Mouse (Mus musculus) forebrain, embryonic 13.5 days (tissue): ENCODE measurements around the gene Slc35e2. TPM values are rescaled to one million over a fixed set of nuclear protein-coding genes. Genes with fewer than 3 reads are reported as not detected.
"Not testable (repeated sequence)": the region's sequence is repeated elsewhere in the genome, so short reads cannot be mapped to it uniquely, and the experiment has no call there.

Experiments used
- ATAC-seq: fragments of 200-750 bp; cut with Nextera tagmentation; 2 replicates; pipeline ENCODE4 v1.8.0; 2017
- H3K27ac ChIP-seq: fragments of 300-500 bp; sonication (generic); 2 replicates; pipeline ENCODE4 v1.5.1; 2015; ENCODE audit warnings: inconsistent platforms, mild to moderate bottlenecking, moderate library complexity
- H3K27me3 ChIP-seq: fragments of 300-500 bp; sonication (generic); 2 replicates; pipeline ENCODE4 v1.6.1; 2015; ENCODE audit warnings: mild to moderate bottlenecking, inconsistent platforms
- H3K36me3 ChIP-seq: fragments of 300-500 bp; sonication (generic); 2 replicates; pipeline ENCODE4 v1.6.1; 2015; ENCODE audit warnings: mild to moderate bottlenecking, inconsistent platforms; ENCODE audit not compliant: poor library complexity, severe bottlenecking
- H3K4me1 ChIP-seq: fragments of 300-500 bp; sonication (generic); 2 replicates; pipeline ENCODE4 v1.6.1; 2015; ENCODE audit warnings: inconsistent platforms
- H3K4me2 ChIP-seq: fragments of 300-500 bp; sonication (generic); 2 replicates; pipeline ENCODE4 v1.6.1; 2015; ENCODE audit warnings: inconsistent platforms, mild to moderate bottlenecking, moderate library complexity
- H3K4me3 ChIP-seq: fragments of 300-500 bp; sonication (generic); 2 replicates; pipeline ENCODE4 v1.5.1; 2015; ENCODE audit warnings: mild to moderate bottlenecking, inconsistent platforms
- H3K9ac ChIP-seq: fragments of 300-500 bp; sonication (generic); 2 replicates; pipeline ENCODE4 v1.6.1; 2015; ENCODE audit warnings: mild to moderate bottlenecking, inconsistent platforms
- H3K9me3 ChIP-seq: fragments of 300-500 bp; sonication (generic); replicated peaks from 2 replicates; pipeline ENCODE4 v1.6.1; 2016; ENCODE audit warnings: inconsistent platforms
- WGBS: fragments of 180-500 bp; shearing (Covaris S2); methylation state at CpG from one replicate; pipeline ENCODE4 v1.1.7; 2015; 5-methylcytosine and 5-hydroxymethylcytosine counted together
- polyA plus RNA-seq: library from polyadenylated mRNA; unstranded; fragments of >200 nt; fragmentation: Nextera tagmentation; extraction: Ambion mirVana; gene quantifications from 2 replicates; pipeline ENCODE4 v1.2.1, GENCODE M21; 2015

The Slc35e2 gene
- polyA plus RNA-seq, 1 experiment from 2014 or later = 10.6 TPM

DNA sequence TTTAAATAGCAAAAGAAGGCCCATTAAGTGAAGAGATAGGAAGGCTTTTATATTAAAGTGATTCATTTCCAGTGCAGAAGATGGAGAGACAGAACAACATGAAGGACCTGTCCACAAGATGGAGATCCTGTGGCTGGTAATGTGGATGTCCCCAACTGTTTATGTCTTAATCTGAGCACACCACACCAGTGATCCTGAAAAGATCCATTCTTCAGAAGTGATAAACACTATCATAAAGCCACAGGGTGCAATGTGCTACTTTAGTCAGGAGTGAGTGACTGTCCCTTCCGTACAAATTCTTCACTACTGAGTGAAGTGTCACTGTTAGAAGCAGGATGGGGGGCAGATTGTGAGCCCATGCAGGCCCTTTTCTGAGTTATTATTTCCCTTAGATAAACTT, 1.5 kb downstream of the Slc35e2 start:
- Histone ChIP-seq H3K36me3 (peaks cover 24% of the 10 kb centered on the region; the same call in 1 of the 2 replicates), H3K27ac (no peak overlapping the region), H3K4me1 (peaks cover 17% of the 10 kb centered on the region), H3K27me3 (no peaks in the 10 kb centered on the region), H3K4me3 (peak overlapping the region; percentile 96), H3K4me2 (peak overlapping the region; percentile 92), H3K9me3 (no peaks in the 10 kb centered on the region), H3K9ac (peak overlapping the region; percentile 97; the same call in 1 of the 2 replicates)
- ATAC-seq = no peak
- WGBS = 97% methylated on average over 1 of the region's 1 CpGs

DNA sequence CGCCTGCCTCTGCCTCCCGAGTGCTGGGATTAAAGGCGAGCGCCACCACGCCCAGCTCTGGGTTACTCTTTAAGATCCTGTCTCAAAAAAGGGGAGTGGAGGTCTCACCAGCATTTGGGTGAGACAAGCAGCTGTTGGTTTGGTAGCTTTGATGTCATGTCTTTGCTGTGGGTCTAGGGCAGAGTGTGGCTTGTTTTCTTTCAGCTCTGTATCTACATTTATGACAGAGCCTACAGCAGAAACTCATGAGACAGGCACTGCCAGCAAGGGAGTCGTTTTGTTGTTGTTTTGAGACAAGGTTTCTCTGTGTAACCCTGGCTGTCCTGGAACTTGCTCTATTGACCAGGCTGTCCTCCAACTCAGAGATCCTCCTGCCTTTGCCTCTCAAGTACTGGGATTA, 2.6 kb downstream of the Slc35e2 start:
- peaks cover 17% of the 10 kb centered on the region for H3K4me1 ChIP-seq
- H3K4me3 ChIP-seq = no peak overlapping the region
- H3K9me3 ChIP-seq = no peaks in the 10 kb centered on the region
- H3K9ac ChIP-seq = no peak overlapping the region
- H3K4me2 ChIP-seq = no peak overlapping the region
- H3K27me3 ChIP-seq = no peaks in the 10 kb centered on the region
- WGBS = 89% methylated on average over 6 of the region's 6 CpGs
- no peak overlapping the region for H3K27ac ChIP-seq
- no peak for ATAC-seq
- H3K36me3 ChIP-seq = peaks cover 24% of the 10 kb centered on the region; the same call in 1 of the 2 replicates

DNA sequence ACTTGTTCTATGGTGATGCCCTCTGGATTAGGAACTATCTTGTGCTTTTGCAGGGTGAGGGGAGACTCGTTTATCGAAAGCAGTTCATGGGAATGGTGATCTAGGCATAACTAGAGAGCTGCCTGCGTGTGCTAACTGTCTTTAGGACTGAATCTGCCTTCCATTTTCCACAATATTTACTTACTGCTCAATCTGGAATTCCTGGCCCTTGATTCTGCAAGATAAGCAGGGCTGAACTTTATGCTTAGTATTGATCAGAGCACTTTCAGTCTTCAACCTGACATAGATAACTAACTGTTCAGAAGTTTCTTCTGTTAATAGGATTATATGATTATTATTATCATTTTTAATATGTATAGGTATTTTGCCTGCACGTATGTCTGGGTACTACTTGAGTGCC, 3.9 kb downstream of the Slc35e2 start:
- 96% methylated on average over 4 of the region's 4 CpGs for WGBS
- no peak for ATAC-seq

DNA sequence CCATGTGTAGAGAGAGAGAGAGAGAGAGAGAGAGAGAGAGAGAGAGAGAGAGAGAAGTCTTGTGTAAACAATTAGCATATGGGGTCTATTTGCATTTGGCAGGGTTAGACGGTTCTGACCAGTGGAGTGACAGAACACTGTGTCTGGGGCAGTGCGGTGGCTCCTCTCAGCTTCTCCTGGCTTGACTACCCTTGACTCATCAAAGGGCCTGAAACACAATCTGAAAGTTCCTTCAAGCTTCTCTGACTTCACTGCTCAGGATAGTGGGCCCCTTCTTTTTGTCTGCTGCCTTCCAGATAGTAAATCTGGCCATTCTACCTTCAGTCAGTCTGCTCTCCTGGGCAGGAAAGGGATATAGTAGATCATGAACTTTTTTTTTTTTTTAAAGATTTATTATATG, 5.6 kb downstream of the Slc35e2 start:
- Histone ChIP-seq H3K27ac (no peak overlapping the region), H3K4me1 (peaks cover 12% of the 10 kb centered on the region), H3K4me3 (no peak overlapping the region), H3K9me3 (no peaks in the 10 kb centered on the region), H3K27me3 (no peaks in the 10 kb centered on the region), H3K36me3 (peaks cover 43% of the 10 kb centered on the region), H3K9ac (no peak overlapping the region), H3K4me2 (no peak overlapping the region)
- ATAC-seq = no peak
- 84% methylated on average over 2 of the region's 2 CpGs for WGBS

More for the DNA sequence above, 3.9 kb downstream of the Slc35e2 start:
- Histone ChIP-seq H3K27ac (no peak overlapping the region), H3K9ac (no peak overlapping the region), H3K4me1 (peaks cover 17% of the 10 kb centered on the region), H3K27me3 (no peaks in the 10 kb centered on the region), H3K36me3 (peaks cover 29% of the 10 kb centered on the region), H3K4me3 (no peak overlapping the region), H3K9me3 (no peaks in the 10 kb centered on the region), H3K4me2 (no peak overlapping the region)

DNA sequence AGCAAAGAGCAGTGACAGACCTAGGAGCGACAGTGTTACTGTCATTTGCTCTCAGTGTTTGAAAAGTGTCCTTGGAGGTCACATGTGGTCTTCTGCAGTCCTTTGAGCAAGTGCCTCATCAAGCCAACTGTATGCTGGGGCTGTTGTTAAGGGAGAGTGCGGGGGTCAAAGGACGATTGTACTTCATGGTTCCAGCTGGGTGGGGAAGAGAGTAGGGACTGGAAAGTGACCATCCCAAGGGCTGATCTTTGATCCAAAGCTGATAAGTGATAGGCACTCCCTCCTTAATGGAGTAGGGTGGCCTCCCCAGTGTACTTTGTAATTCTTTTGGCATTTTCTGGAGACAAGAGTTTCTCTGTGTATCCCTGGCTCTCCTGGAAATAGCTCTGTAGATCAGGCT, 10.6 kb downstream of the Slc35e2 start:
- Histone ChIP-seq H3K4me3 (no peak overlapping the region), H3K27me3 (no peaks in the 10 kb centered on the region), H3K36me3 (peaks cover 67% of the 10 kb centered on the region), H3K27ac (no peak overlapping the region), H3K4me1 (no peaks in the 10 kb centered on the region), H3K9ac (no peak overlapping the region), H3K9me3 (no peaks in the 10 kb centered on the region), H3K4me2 (no peak overlapping the region)
- no peak for ATAC-seq
- 90% methylated on average over 3 of the region's 3 CpGs for WGBS

DNA sequence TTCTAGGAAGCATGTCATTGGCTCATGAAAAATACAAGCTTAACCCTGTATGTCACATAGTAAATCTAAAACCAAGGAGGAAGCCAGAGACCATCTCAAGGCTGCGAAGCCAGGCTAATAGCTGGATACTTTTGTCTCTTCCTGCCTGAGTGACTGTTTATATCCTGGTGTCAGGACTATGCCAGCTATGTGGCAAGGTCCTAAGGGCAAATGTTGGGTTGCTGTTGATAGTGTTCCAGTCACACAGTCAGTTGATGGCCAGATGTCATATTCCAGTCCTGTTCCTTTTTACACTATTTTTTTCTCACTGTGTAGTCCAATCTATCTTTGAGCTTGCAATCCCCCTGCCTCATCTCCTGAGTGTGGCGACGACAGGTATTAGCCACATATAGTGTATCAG, 12.0 kb downstream of the Slc35e2 start:
- no peak overlapping the region for H3K27ac ChIP-seq
- H3K4me2 ChIP-seq = no peak overlapping the region
- H3K4me3 ChIP-seq = no peak overlapping the region
- no peaks in the 10 kb centered on the region for H3K9me3 ChIP-seq
- no peaks in the 10 kb centered on the region for H3K27me3 ChIP-seq
- no peak for ATAC-seq
- 98% methylated on average over 3 of the region's 3 CpGs for WGBS
- H3K4me1 ChIP-seq = no peaks in the 10 kb centered on the region
- H3K9ac ChIP-seq = no peak overlapping the region
- H3K36me3 ChIP-seq = peaks cover 80% of the 10 kb centered on the region

DNA sequence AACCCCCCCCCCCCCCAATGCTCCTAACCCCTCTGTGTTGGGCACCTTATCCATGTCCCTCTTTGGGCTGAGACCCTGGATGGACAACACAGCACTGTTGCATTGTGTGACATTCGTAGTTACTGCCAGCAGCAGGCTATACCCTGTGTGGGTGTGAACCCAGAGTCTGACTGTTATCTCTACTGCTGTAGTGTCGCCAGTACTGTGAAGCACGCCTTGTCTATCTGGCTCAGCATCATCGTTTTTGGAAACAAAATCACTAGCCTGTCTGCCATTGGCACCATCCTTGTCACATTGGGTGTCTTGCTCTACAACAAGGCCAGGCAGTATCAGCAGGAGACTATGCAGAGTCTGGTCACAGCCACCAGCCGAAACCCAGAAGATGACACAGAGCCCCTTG, 17.1 kb downstream of the Slc35e2 start:
- Histone ChIP-seq H3K36me3 (peaks cover 76% of the 10 kb centered on the region), H3K4me1 (peaks cover 1% of the 10 kb centered on the region), H3K27ac (no peak overlapping the region), H3K27me3 (no peaks in the 10 kb centered on the region), H3K9me3 (no peaks in the 10 kb centered on the region), H3K4me3 (no peak overlapping the region), H3K9ac (no peak overlapping the region), H3K4me2 (no peak overlapping the region)
- ATAC-seq = no peak
- WGBS = 95% methylated on average over 5 of the region's 5 CpGs

DNA sequence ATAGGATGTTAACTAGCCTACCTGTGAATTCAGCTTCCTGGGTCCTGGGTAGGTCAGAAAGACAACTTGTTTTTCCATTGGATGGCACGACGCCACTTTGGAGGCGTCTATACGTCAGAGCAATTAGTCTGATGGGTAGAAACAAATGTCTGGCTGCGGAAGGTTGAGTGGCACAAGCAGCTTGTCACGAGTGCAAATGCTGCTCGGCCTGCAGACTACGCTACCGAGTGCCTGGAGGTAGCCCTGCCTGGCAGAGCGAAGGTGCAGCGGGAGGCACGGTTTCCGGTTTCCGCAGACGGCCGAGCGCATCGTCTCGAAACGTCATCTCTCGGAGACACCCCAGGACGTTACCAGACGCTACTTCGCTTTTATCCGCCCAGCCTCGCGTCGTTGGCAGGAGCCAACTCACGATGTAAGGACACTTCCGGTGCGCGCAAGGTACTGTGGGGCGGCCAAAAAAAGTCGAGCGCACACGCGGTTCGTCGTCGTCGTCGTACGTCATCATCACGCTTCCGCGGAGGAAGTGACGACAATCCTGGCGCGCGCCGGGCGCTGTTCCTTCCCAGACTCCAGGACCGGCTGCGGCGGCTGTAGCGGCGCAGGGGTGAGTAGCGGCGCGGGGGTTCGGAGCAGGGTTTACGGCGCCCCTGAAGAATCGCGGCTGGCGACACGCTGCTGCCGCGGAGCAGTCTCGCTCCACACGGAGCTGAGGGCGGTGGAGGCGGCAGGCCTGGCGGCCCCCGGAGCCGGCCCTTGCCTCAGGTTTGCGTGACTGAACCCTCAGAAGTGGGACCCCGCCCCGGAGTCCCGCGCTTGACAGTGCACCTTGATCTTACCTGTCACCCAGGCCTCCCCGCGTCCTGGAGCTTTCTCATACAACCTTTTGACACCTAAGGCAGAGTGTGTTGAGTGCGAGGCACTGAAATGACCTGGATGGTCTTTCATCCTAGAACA, 23.4 kb downstream of the Slc35e2 start, which contains the start of gene Cdk11b:
Cdk11b (plus strand) TSS at position 517 of the 954 bp plus-strand sequence.
- peak; percentile 100 for ATAC-seq
- Histone ChIP-seq H3K27ac (peak within 1 kb of the TSS; percentile 89), H3K4me3 (peak within 1 kb of the TSS; percentile 97), H3K9me3 (no peaks in the 10 kb centered on the region), H3K9ac (peak within 1 kb of the TSS; percentile 87), H3K4me2 (peak within 1 kb of the TSS; percentile 75), H3K4me1 (peaks cover 13% of the 10 kb centered on the region), H3K36me3 (peaks cover 46% of the 10 kb centered on the region), H3K27me3 (no peaks in the 10 kb centered on the region)
- under 1% methylated on average over 84 of the region's 84 CpGs for WGBS

DNA sequence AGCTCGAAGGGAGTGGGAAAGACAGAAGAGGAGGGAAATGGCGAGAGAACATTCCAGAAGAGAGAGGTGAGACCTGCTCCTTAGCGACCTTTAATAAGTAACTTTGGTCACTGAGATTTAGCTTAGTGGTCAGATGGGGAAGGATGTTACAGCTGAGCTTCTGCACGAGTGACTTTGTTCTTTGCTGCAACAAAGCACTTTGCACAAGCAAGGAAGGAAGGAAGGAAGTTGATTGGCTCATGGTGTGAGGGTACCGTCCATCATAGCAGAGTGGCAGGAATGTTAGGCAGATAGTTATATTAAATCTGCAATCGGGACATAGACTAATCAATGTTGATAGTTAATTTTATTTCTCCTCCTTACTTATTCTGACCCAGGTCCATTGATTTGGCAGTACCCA, 29.1 kb downstream of the Slc35e2 start:
- H3K9ac ChIP-seq = no peak overlapping the region
- H3K9me3 ChIP-seq = no peaks in the 10 kb centered on the region
- H3K27me3 ChIP-seq = no peaks in the 10 kb centered on the region
- WGBS = 85% methylated on average over 6 of the region's 6 CpGs
- no peak for ATAC-seq
- H3K4me1 ChIP-seq = peaks cover 4% of the 10 kb centered on the region
- peaks cover 79% of the 10 kb centered on the region for H3K36me3 ChIP-seq
- no peak overlapping the region for H3K4me2 ChIP-seq
- no peak overlapping the region for H3K4me3 ChIP-seq
- H3K27ac ChIP-seq = no peak overlapping the region

DNA sequence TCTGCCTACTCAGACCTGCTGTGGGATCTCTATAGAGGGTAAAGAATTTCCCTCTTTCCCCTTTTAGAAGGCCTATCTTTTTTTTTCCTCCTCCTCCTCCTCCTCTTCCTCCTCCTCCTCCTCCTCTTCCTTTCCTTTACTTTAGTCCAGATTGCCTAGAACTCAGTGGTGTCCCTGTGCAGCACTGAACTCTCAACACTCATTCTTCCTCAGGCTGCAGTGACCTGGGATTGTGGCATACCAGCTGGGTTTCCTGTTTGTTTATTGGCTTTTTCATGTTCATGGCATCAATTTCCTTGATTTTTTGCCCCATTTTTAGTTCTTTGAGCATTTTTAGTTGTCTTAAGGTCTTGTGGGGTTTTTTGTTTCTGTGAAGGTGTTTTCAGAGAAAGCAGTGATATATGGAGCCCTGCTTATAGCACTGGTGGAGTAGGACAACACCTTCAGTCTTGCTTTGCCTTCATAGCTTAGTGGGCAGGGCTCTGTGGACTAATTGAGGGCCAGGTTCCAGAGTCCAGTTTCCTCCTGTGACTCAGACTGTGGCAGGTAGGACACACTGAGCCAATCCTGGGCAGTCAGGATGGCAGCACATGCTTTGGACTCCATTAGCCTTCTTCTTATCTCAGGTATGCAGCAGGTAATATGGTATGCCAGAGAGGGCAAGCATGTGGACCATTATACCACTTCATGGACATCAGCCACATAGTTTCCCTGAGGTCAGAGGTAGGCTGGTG, 34.7 kb downstream of the Slc35e2 start:
- no peak overlapping the region for H3K4me3 ChIP-seq
- no peak overlapping the region for H3K4me2 ChIP-seq
- ATAC-seq = no peak
- H3K36me3 ChIP-seq = peaks cover 91% of the 10 kb centered on the region
- H3K27ac ChIP-seq = no peak overlapping the region
- H3K27me3 ChIP-seq = no peaks in the 10 kb centered on the region
- no peaks in the 10 kb centered on the region for H3K4me1 ChIP-seq
- H3K9ac ChIP-seq = no peak overlapping the region
- H3K9me3 ChIP-seq = no peaks in the 10 kb centered on the region

DNA sequence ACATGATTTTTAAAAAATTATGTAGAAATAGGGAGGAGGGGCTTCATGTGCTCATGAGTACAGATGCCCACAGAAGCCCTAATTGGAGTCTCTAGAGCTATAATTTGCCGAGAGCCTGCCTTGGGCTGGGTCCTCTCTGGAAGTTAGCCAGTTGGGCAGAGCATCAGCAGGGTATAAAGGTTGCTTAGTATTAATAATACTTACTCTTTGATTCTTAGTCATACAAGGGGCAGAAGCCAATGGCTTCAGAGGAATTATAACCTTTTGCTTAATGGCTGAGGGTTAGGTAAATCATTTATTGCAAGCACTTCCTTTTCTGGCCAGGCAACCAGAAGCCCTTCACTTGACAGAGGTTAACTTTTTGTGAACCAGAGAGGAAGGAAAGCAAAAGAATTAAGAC, 42.3 kb downstream of the Slc35e2 start:
- no peaks in the 10 kb centered on the region for H3K27me3 ChIP-seq
- 96% methylated on average over 1 of the region's 1 CpGs for WGBS

DNA sequence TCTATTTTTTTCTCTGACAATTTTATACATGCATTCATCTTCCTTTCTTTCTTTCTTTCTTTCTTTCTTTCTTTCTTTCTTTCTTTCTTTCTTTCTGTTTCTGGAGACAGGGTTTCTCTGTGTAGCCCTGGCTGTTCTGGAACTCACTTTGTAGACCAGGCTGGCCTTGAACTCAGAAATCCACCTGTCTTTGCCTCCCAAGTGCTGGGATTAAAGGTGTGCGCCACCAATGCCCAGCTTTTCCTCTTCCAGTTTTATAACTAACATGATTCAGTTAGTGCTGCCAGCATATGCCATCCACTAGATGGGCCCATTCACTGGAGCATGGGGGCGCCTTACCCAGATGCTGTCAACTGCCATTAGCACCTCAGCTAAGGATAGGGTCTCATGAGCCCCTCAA, 44.1 kb downstream of the Slc35e2 start, which contains the start of gene Gm10563:
Gm10563 (minus strand) TSS at position 101 of the 400 bp plus-strand sequence.
- not testable (repeated sequence) for H3K4me1 ChIP-seq, ATAC-seq, H3K4me2 ChIP-seq, H3K9me3 ChIP-seq, H3K27ac ChIP-seq, H3K27me3 ChIP-seq, H3K4me3 ChIP-seq, H3K9ac ChIP-seq
- H3K36me3 ChIP-seq = peaks cover 88% of the 10 kb centered on the region
- WGBS = 95% methylated on average over 2 of the region's 2 CpGs

More for the DNA sequence above, 42.3 kb downstream of the Slc35e2 start:
- Histone ChIP-seq H3K9ac (no peak overlapping the region), H3K36me3 (peaks cover 84% of the 10 kb centered on the region), H3K4me2 (no peak overlapping the region), H3K27ac (no peak overlapping the region), H3K9me3 (no peaks in the 10 kb centered on the region), H3K4me3 (no peak overlapping the region), H3K4me1 (no peaks in the 10 kb centered on the region)
- ATAC-seq = no peak
